8 mouse cellular contexts compared by ENCODE assay signal in the genomic region with DNA sequence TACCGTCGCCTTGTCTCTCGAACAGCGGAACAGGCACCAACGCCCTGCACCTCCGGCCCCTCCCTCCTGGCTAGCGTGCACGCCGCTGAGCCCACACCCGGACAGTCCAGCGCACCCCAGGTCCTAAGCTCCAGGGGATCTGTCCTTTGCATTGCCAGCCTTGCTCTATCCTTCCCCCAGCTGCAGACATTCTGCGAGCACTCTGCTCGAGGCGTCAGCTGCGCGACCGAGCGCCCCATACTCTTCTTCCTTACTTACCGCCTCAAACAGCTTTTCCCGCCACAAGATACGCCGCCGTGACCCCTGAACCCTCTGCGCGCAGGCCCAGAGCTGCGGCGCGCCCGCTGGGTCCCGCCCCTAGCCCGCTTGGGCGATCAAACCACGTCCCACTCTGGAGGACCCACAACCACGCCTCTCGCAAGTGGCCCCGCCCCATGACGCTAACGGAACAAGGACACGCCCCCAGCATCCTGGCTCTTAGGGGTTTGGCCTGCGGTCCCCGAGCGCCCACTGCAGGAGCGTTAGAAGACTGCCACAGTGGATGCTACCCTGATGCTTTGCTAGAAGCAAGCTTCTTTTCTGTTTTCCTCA. TPM values are rescaled to one million over a fixed set of nuclear protein-coding genes. Genes with fewer than 3 reads are reported as not detected.
DNase-seq lines count a peak whose midpoint lies in the region; ATAC-seq and TF ChIP-seq lines count a peak whose summit lies in the region.

Pold1 (minus strand) TSS at position 353 of the 591 bp plus-strand sequence.

- peaks cover 43% of the 10 kb centered on the region for H3K36me3 ChIP-seq in heart, embryonic 12.5 days
- H3K36me3 ChIP-seq in kidney, postnatal 0 days (ENCODE audit: insufficient read depth, low read length), result peaks cover 32% of the 10 kb centered on the region
- H3K36me3 ChIP-seq in liver, embryonic 11.5 days (ENCODE audit: control insufficient read depth, insufficient read depth, low read length), result peaks cover 30% of the 10 kb centered on the region
- peaks cover 27% of the 10 kb centered on the region for H3K36me3 ChIP-seq in stomach, embryonic 14.5 days (ENCODE audit: control insufficient read depth, insufficient read depth, low read length)

- peak within 1 kb of the TSS; percentile 78 for H3K4me2 ChIP-seq in heart, embryonic 12.5 days
- peak within 1 kb of the TSS; percentile 72 for H3K4me2 ChIP-seq in kidney, postnatal 0 days (ENCODE audit: low read length)
- peak within 1 kb of the TSS; percentile 85 for H3K4me2 ChIP-seq in liver, embryonic 11.5 days
- H3K4me2 ChIP-seq in stomach, embryonic 14.5 days (replicated peaks; ENCODE audit: low read depth, low read length), result peak within 1 kb of the TSS; percentile 87

- DNase-seq in CD4-positive helper T cell, adult 2 months (ENCODE audit: low read depth, low spot score), result peak; percentile 99
- DNase-seq in brain, embryonic 18.5 days (ENCODE audit: low read depth, low spot score), result peak; percentile 96
- DNase-seq in kidney, postnatal 0 days (ENCODE audit: low spot score), result peak; percentile 100
- peak; percentile 99 for DNase-seq in liver, embryonic 11.5 days (ENCODE audit: low spot score)
- peak; percentile 100 for DNase-seq in naive thymus-derived CD4-positive, alpha-beta T cell, adult 2 months (ENCODE audit: low read depth)

- no peaks in the 10 kb centered on the region; the same call in 1 of the 2 replicates for H3K9me3 ChIP-seq in heart, embryonic 12.5 days (replicated peaks)
- H3K9me3 ChIP-seq in kidney, postnatal 0 days (replicated peaks; ENCODE audit: low read length), result no peaks in the 10 kb centered on the region
- peaks cover 3% of the 10 kb centered on the region; the same call in 1 of the 2 replicates for H3K9me3 ChIP-seq in liver, embryonic 11.5 days (ENCODE audit: control insufficient read depth, low read length)
- peaks cover 3% of the 10 kb centered on the region; the same call in 1 of the 2 replicates for H3K9me3 ChIP-seq in stomach, embryonic 14.5 days (ENCODE audit: control insufficient read depth, low read depth, low read length)

- no peaks in the 10 kb centered on the region for H3K27me3 ChIP-seq in heart, embryonic 12.5 days (replicated peaks)
- H3K27me3 ChIP-seq in kidney, postnatal 0 days (ENCODE audit: insufficient read depth, low read length), result no peaks in the 10 kb centered on the region
- no peaks in the 10 kb centered on the region for H3K27me3 ChIP-seq in liver, embryonic 11.5 days (replicated peaks; ENCODE audit: control insufficient read depth, insufficient read depth, low read length)
- no peaks in the 10 kb centered on the region for H3K27me3 ChIP-seq in stomach, embryonic 14.5 days (ENCODE audit: control insufficient read depth, insufficient read depth, low read length)

- peak within 1 kb of the TSS; percentile 65 for H3K4me3 ChIP-seq in heart, embryonic 12.5 days
- peak within 1 kb of the TSS; percentile 50 for H3K4me3 ChIP-seq in kidney, postnatal 0 days (replicated peaks; ENCODE audit: low read depth, low read length)
- peak within 1 kb of the TSS; percentile 64 for H3K4me3 ChIP-seq in liver, embryonic 11.5 days (ENCODE audit: low read depth, low read length)
- peak within 1 kb of the TSS; percentile 64 for H3K4me3 ChIP-seq in stomach, embryonic 14.5 days (ENCODE audit: low read depth, low read length)

- under 1% methylated on average over 43 of the region's 43 CpGs for WGBS in heart, embryonic 12.5 days
- WGBS in kidney, postnatal 0 days, result 1% methylated on average over 43 of the region's 43 CpGs
- WGBS in liver, embryonic 11.5 days, result under 1% methylated on average over 43 of the region's 43 CpGs
- WGBS in stomach, embryonic 14.5 days, result 0% methylated on average over 43 of the region's 43 CpGs

- peak; percentile 94 for TF ChIP-seq CTCF in kidney, postnatal 0 days (IDR thresholded peaks at IDR 0.05; ENCODE audit: low read depth)

- peaks cover 23% of the 10 kb centered on the region for H3K4me1 ChIP-seq in heart, embryonic 12.5 days (replicated peaks)
- H3K4me1 ChIP-seq in kidney, postnatal 0 days (replicated peaks; ENCODE audit: insufficient read depth, low read length), result no peaks in the 10 kb centered on the region; the same call in 1 of the 2 replicates
- H3K4me1 ChIP-seq in liver, embryonic 11.5 days (replicated peaks; ENCODE audit: control insufficient read depth, insufficient read depth, low read length), result peaks cover 17% of the 10 kb centered on the region
- peaks cover 16% of the 10 kb centered on the region for H3K4me1 ChIP-seq in stomach, embryonic 14.5 days (ENCODE audit: control insufficient read depth, insufficient read depth, low read length)

- peak within 1 kb of the TSS; percentile 50; the same call in 1 of the 2 replicates for H3K27ac ChIP-seq in heart, embryonic 12.5 days (ENCODE audit: poor library complexity, severe bottlenecking)
- H3K27ac ChIP-seq in kidney, postnatal 0 days, result peak within 1 kb of the TSS; percentile 28
- H3K27ac ChIP-seq in liver, embryonic 11.5 days (ENCODE audit: low read depth, low read length), result peak within 1 kb of the TSS; percentile 75
- H3K27ac ChIP-seq in stomach, embryonic 14.5 days (ENCODE audit: low read length), result peak within 1 kb of the TSS; percentile 77

- peak; percentile 86 for ATAC-seq in erythroid progenitor cell, adult 5-6 weeks (replicated peaks; ENCODE audit: low FRiP score, poor library complexity, severe bottlenecking)
- peak; percentile 93 for ATAC-seq in heart, embryonic 12.5 days (ENCODE audit: insufficient number of reproducible peaks, low FRiP score)
- peak; percentile 93 for ATAC-seq in kidney, postnatal 0 days (replicated peaks; ENCODE audit: low FRiP score, low read depth)
- ATAC-seq in liver, embryonic 11.5 days (replicated peaks; ENCODE audit: low FRiP score), result peak; percentile 94
- peak; percentile 95 for ATAC-seq in stomach, embryonic 14.5 days (ENCODE audit: insufficient number of reproducible peaks, insufficient read depth, low FRiP score, low read depth)

- peak within 1 kb of the TSS; percentile 76 for H3K9ac ChIP-seq in heart, embryonic 12.5 days
- peak within 1 kb of the TSS; percentile 49; the same call in 1 of the 2 replicates for H3K9ac ChIP-seq in kidney, postnatal 0 days (ENCODE audit: low read depth, low read length)
- peak within 1 kb of the TSS; percentile 77 for H3K9ac ChIP-seq in liver, embryonic 11.5 days (ENCODE audit: low read depth, low read length)
- H3K9ac ChIP-seq in stomach, embryonic 14.5 days (replicated peaks; ENCODE audit: low read depth, low read length), result peak within 1 kb of the TSS; percentile 63

RNA-seq across cellular contexts. Expression of gene Pold1, which starts in this region (rescaled TPM):
- total RNA-seq in erythroid progenitor cell, adult 5-6 weeks (2015; ENCODE audit: low replicate concordance), result 62.9 and 75.7 TPM in 2 replicates
- total RNA-seq in erythroid progenitor cell, adult 5-6 weeks (2017; ENCODE audit: low replicate concordance), result 39.6 and 53.8 TPM in 2 replicates
- polyA plus RNA-seq in heart, embryonic 12.5 days (2016; fragmentation: Nextera tagmentation; extraction: Ambion mirVana), result 63.1 and 68.1 TPM in 2 replicates
- 38.0 and 45.9 TPM in 2 replicates for polyA plus RNA-seq in kidney, postnatal 0 days (2015; fragmentation: Nextera tagmentation; extraction: Ambion mirVana)
- 119 and 128 TPM in 2 replicates for polyA plus RNA-seq in liver, embryonic 11.5 days (2014; fragmentation: Nextera tagmentation; extraction: Ambion mirVana)
- 54.3 and 56.6 TPM in 2 replicates for polyA plus RNA-seq in stomach, embryonic 14.5 days (2014; fragmentation: Nextera tagmentation; extraction: Ambion mirVana)

Comparison
In these comparisons a context has a peak if more than half of its experiments do, and no peak if none do; other contexts are left out.
1. Peak in every context shown above with its lines: DNase-seq, ATAC-seq, H3K4me3 ChIP-seq and H3K27ac ChIP-seq.